Mouse (Mus musculus) bone marrow macrophage, adult 2 months (primary cell): ENCODE measurements at regions not wholly inside any gene's neighbourhood (a gene's known extent, or its start where the extent isn't known, plus 50 kb on each side); places are given as distances from the start of the nearest gene placed in this dataset.

Source experiments
- CTCF ChIP-seq: IDR thresholded peaks from 2 replicates; pipeline ENCODE4 v1.5.1; 2012; ENCODE audit warnings: low read depth, mild to moderate bottlenecking, low read length, moderate library complexity
- POLR2A ChIP-seq: IDR thresholded peaks from 2 replicates; pipeline ENCODE4 v1.6.1; 2012; ENCODE audit warnings: mild to moderate bottlenecking, low read depth, low read length, borderline replicate concordance

- no peak for TF ChIP-seq CTCF
- no peak for TF ChIP-seq POLR2A
These were observed 206.3 kb upstream of the Pot1a start for GRCm38 (mm10) chr6:26015388-26015787.
